Mouse (Mus musculus) embryonic facial prominence, embryonic 13.5 days (tissue): ENCODE results near the gene G6pc3. TPM values are rescaled to one million over a fixed set of nuclear protein-coding genes. Genes with fewer than 3 reads are reported as not detected.

Experiments used
- ATAC-seq: fragments of 200-750 bp; cut with Nextera tagmentation; 2 replicates; pipeline ENCODE4 v1.8.0; 2017; ENCODE audit warnings: low read depth; ENCODE audit not compliant: insufficient number of reproducible peaks, insufficient read depth, low FRiP score, low TSS enrichment
- H3K27ac ChIP-seq: fragments of 300-500 bp; sonication (generic); 2 replicates; pipeline ENCODE4 v1.5.1; 2015; ENCODE audit warnings: moderate library complexity, mild to moderate bottlenecking, inconsistent platforms
- H3K27me3 ChIP-seq: fragments of 300-500 bp; sonication (generic); 2 replicates; pipeline ENCODE4 v1.6.1; 2015; ENCODE audit warnings: mild to moderate bottlenecking, inconsistent platforms
- H3K36me3 ChIP-seq: fragments of 300-500 bp; sonication (generic); 2 replicates; pipeline ENCODE4 v1.6.1; 2015; ENCODE audit warnings: mild to moderate bottlenecking, inconsistent platforms
- H3K4me1 ChIP-seq: fragments of 300-500 bp; sonication (generic); 2 replicates; pipeline ENCODE4 v1.6.1; 2015; ENCODE audit warnings: inconsistent platforms
- H3K4me2 ChIP-seq: fragments of 300-500 bp; sonication (generic); 2 replicates; pipeline ENCODE4 v1.6.1; 2015; ENCODE audit warnings: moderate library complexity, mild to moderate bottlenecking, inconsistent platforms
- H3K4me3 ChIP-seq: fragments of 300-500 bp; sonication (generic); 2 replicates; pipeline ENCODE4 v1.5.1; 2015; ENCODE audit warnings: mild to moderate bottlenecking, inconsistent platforms
- H3K9ac ChIP-seq: fragments of 300-500 bp; sonication (generic); 2 replicates; pipeline ENCODE4 v1.6.1; 2015; ENCODE audit warnings: mild to moderate bottlenecking, inconsistent platforms
- H3K9me3 ChIP-seq: fragments of 300-500 bp; sonication (generic); 2 replicates; pipeline ENCODE4 v1.6.1; 2016; ENCODE audit warnings: inconsistent platforms
- WGBS: fragments of 180-500 bp; shearing (Covaris S2); methylation state at CpG from one replicate; pipeline ENCODE4 v1.1.7; 2015; ENCODE audit warnings: mixed read lengths; 5-methylcytosine and 5-hydroxymethylcytosine counted together
- microRNA-seq: library from miRNA; unstranded; fragments of <30 nt; microRNA quantifications from one replicate; pipeline ENCODE4, GENCODE M21; 2016
- polyA plus RNA-seq: library from polyadenylated mRNA; unstranded; fragments of >200 nt; fragmentation: Nextera tagmentation; extraction: Ambion mirVana; gene quantifications from 2 replicates; pipeline ENCODE4 v1.2.1, GENCODE M21; 2015

Gene G6pc3
- polyA plus RNA-seq, 1 experiment from 2014 or later, result 28.3 TPM

DNA sequence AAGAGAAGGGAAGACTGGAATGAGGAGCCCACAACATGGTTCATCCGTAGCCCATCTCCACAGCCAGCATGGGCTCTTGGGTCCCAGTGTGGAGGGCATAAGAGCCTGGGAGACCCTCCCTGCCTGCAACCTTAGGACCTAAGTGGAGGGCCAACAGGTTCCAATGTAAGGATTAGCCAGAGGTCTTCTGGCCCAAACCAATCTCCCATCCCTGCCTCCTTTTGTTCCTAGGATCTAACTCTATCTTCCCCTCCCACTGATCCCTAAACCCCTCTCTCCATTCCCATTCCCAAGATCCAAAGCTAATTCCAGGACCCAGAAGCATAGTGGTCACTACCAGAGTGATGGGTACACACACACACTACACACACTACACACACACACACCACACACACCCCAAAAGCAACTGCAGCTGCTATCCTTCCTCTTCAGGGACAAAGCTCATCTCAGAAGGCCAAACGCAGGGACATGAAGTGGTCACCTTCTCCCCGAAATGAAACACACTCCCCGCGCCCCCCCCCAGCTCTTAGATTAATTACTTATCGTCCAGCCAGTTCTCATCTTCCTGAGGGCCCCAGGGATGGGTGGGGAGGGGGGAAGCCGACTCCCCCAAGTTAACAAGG is 39.3 kb downstream of the G6pc3 start:
- Histone ChIP-seq H3K9ac (peak overlapping the region; percentile 88), H3K4me3 (peak overlapping the region; percentile 77), H3K27ac (peak overlapping the region; percentile 89; the same call in 1 of the 2 replicates), H3K36me3 (0 out of 2 replicates have a peak, but pooled peaks cover 5% of the 10 kb centered on the region), H3K27me3 (no peaks in the 10 kb centered on the region), H3K9me3 (no peaks in the 10 kb centered on the region), H3K4me2 (peak overlapping the region; percentile 82), H3K4me1 (peaks cover 59% of the 10 kb centered on the region)
- 21% methylated on average over 7 of the region's 7 CpGs for WGBS
- ATAC-seq, result no peak

DNA sequence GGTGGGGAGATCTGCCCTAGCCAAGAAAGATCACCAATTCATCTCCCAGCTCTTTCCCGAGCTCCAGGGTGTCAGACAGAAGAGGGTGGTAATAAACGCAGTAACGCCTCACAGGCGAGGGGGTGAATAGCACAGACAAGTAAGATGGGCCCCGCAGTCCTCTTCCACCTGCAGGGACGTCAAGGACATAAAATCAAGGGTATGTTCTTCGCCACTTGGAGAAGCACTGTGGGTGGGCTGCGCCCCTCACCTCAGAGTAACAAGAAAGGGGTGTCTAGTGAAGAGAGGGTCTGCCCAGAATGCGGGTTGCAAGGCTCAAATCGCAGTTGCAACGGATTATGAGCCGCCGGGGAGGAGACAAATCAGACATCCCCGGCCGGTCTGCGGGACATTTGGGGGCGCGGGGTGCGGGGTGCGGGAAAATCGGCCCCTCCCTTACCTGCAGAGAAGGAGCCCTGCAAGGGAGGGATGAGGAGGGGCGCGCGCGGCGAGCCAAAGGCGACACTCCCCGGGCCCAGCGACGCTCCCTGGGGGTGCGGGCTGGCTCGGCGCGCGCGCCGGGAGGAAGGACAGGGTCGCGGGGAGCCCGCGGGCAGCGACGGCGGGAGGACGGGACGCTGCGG is 40.0 kb downstream of the G6pc3 start:
- H3K4me2 ChIP-seq, result peak overlapping the region; percentile 82
- ATAC-seq, result peak; percentile 13; the same call in 1 of the 2 replicates
- H3K36me3 ChIP-seq, result no peaks in the 10 kb centered on the region
- WGBS, result under 1% methylated on average over 46 of the region's 47 CpGs
- peak overlapping the region; percentile 77 for H3K4me3 ChIP-seq
- peaks cover 53% of the 10 kb centered on the region for H3K4me1 ChIP-seq
- peak overlapping the region; percentile 88 for H3K9ac ChIP-seq
- H3K27me3 ChIP-seq, result no peaks in the 10 kb centered on the region
- H3K27ac ChIP-seq, result peak overlapping the region; percentile 89
- no peaks in the 10 kb centered on the region for H3K9me3 ChIP-seq

DNA sequence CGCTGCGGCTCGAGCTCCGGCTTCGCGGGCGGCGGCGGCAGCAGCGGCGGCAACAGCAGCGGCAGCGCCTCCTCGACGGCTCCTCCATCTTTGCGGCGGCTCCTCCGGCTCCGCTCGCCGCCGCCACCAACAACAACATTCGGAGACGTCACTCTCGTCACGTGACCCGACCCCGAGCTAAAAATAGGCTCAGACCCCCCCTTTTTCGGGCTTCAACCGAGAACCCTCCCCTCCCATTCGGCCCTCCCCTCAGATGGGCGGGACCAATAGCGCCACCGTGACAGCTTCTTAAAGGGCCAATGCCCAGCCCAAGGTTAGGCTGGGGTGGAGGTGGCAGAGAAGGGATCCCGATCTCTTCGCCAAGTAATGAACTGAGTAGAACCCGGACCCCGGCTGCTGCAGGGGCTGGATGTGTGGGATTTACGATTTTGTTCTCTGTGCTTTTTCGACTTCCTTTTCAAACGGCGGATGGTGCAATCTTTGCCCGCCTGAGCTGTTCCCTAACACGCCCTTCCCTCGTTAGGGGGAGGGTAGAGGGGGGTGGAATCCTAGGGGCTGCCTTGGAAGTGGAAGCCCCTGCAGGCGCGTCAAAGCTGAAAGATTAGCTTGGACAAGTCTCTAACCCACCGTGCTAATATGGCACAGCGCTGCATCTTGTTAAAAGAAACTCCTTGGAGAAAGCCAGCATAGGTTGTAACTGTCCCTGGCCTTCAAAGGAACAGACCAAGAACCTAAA is 40.8 kb downstream of the G6pc3 start, which contains the start of gene Hdac5:
Gene Hdac5, minus strand, starts transcription at position 161 of the 736 bp plus-strand sequence.
- H3K9ac ChIP-seq, result peak within 1 kb of the TSS; percentile 88
- no peaks in the 10 kb centered on the region for H3K9me3 ChIP-seq
- peak within 1 kb of the TSS; percentile 77 for H3K4me3 ChIP-seq
- H3K4me2 ChIP-seq, result peak within 1 kb of the TSS; percentile 82
- peak within 1 kb of the TSS; percentile 89 for H3K27ac ChIP-seq
- 0% methylated on average over 38 of the region's 49 CpGs for WGBS
- H3K36me3 ChIP-seq, result no peaks in the 10 kb centered on the region
- peak; percentile 85 for ATAC-seq
- no peaks in the 10 kb centered on the region for H3K27me3 ChIP-seq
- peaks cover 46% of the 10 kb centered on the region for H3K4me1 ChIP-seq

DNA sequence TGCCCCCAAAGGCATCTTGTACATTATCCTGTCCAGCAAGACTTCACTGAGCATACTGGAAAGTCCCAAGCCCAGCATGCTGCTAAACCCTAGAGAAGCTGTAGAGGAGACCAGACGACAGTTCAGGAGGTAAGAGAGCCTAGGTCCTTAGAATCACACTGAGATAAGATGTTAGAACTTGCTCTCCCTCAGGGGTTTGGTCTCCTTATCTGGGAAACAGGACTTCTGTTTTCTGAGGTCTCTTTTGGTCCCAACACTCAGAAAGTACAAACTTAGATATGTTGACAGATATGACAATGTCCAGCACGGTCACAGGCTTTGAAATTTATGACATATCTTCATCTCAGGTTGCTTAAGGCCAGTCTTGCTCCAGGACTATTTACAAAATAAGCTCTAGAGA is 46.6 kb downstream of the G6pc3 start:
- H3K27ac ChIP-seq, result no peak overlapping the region
- no peaks in the 10 kb centered on the region for H3K27me3 ChIP-seq
- WGBS, result 59% methylated on average over 2 of the region's 2 CpGs
- no peak for ATAC-seq
- H3K9me3 ChIP-seq, result no peaks in the 10 kb centered on the region
- no peak overlapping the region for H3K4me2 ChIP-seq
- no peaks in the 10 kb centered on the region for H3K36me3 ChIP-seq
- H3K4me1 ChIP-seq, result no peaks in the 10 kb centered on the region
- no peak overlapping the region for H3K9ac ChIP-seq
- H3K4me3 ChIP-seq, result no peak overlapping the region

DNA sequence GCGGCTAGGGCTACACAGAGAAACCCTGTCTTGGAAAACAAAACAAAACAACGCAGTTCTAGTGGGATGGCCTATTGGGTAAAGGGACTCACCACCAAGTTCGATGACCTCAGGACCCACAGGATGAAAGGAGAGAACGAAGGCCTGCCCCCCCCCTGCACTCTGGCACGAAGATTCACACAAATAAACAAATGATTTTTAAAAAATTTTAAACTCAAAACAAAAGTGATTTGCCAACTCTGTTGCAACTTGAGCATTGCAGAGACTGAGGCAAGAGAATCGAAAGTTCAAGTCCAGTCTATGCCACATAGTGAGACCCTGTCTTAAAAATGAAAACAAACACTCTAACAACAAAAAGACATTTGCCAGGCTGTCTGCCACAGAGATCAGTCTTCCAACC is 51.2 kb downstream of the G6pc3 start:
- no peaks in the 10 kb centered on the region for H3K9me3 ChIP-seq
- no peaks in the 10 kb centered on the region for H3K27me3 ChIP-seq
- H3K27ac ChIP-seq, result no peak overlapping the region
- H3K4me1 ChIP-seq, result peaks cover 13% of the 10 kb centered on the region
- ATAC-seq, result no peak
- no peak overlapping the region for H3K9ac ChIP-seq
- H3K4me2 ChIP-seq, result no peak overlapping the region
- H3K36me3 ChIP-seq, result no peaks in the 10 kb centered on the region
- WGBS, result 84% methylated on average over 6 of the region's 6 CpGs
- no peak overlapping the region for H3K4me3 ChIP-seq

DNA sequence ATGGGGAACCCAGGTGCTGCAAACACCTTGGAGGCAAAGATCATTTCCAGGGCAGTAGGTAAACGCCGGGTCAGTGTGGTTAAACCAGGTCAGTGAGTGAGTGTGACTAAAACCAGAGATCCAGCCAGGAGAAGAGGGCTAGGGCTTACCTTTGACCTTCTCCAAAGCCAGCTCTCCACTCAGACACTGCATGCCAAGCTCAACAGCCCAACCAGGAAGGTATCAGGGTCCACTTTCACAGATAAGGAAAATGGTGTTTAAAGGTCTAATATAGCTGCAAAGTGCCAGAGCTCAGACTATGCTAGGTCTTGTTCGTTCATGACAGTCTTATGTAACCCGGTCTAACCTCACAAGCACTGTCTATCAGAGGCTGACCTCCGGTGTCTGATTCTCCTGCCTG is 51.8 kb downstream of the G6pc3 start:
- 82% methylated on average over 5 of the region's 5 CpGs for WGBS
- Histone ChIP-seq H3K36me3 (no peaks in the 10 kb centered on the region), H3K9ac (no peak overlapping the region), H3K27ac (no peak overlapping the region), H3K4me3 (no peak overlapping the region), H3K4me2 (no peak overlapping the region), H3K4me1 (peaks cover 20% of the 10 kb centered on the region), H3K9me3 (no peaks in the 10 kb centered on the region), H3K27me3 (no peaks in the 10 kb centered on the region)
- ATAC-seq, result no peak

DNA sequence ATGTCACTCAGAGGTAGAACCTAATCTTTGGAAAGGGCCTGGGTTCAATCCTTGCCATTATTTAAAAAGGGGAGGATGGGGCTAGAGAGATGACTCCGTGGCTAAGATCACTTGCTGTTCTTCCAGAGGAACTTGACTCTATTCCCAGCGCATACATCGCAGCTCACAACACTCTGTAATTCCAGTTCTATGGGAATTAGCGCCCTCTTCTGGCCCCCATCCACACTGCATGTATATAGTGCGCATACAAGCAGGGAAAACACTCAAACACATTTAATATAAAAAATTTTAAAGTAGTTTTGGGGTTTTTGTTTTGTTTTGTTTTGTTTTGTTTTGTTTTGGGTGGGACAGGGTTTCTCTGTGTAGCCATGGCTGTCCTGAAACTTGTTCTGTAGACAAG is 52.5 kb downstream of the G6pc3 start:
- no peaks in the 10 kb centered on the region for H3K9me3 ChIP-seq
- peaks cover 23% of the 10 kb centered on the region for H3K4me1 ChIP-seq
- no peak overlapping the region for H3K4me3 ChIP-seq
- H3K36me3 ChIP-seq, result no peaks in the 10 kb centered on the region
- H3K27me3 ChIP-seq, result no peaks in the 10 kb centered on the region
- no peak overlapping the region for H3K9ac ChIP-seq
- ATAC-seq, result no peak
- no peak overlapping the region for H3K4me2 ChIP-seq
- no peak overlapping the region for H3K27ac ChIP-seq
- WGBS, result 52% methylated on average over 5 of the region's 5 CpGs

Small RNA genes within 50 kb of the gene (microRNA-seq; reads per million reads assigned to microRNA genes)
- 0.74 reads per million for gene Mir8101

Other genes starting within 250 kb of the G6pc3 start
- 0.41 and 0.42 TPM in 2 replicates for gene Sost, start 222.6 kb upstream of the G6pc3 start, polyA plus RNA-seq
- not detected in 2 replicates for gene Cfap97d1, start 205.3 kb upstream of the G6pc3 start, polyA plus RNA-seq
- 12.1 and 14.0 TPM in 2 replicates for gene Dusp3, start 202.6 kb upstream of the G6pc3 start, polyA plus RNA-seq
- 4.3 and 4.9 TPM in 2 replicates for gene Mpp3, start 161.2 kb upstream of the G6pc3 start, polyA plus RNA-seq
- 0.45 and 0.66 TPM in 2 replicates for gene Cd300lg, start 148.1 kb upstream of the G6pc3 start, polyA plus RNA-seq
- 9.8 and 10.3 TPM in 2 replicates for gene Mpp2, start 101.1 kb upstream of the G6pc3 start, polyA plus RNA-seq
- gene Ppy, start 88.3 kb upstream of the G6pc3 start, polyA plus RNA-seq, result not detected in 2 replicates
- gene Pyy, start 81.8 kb upstream of the G6pc3 start, polyA plus RNA-seq, result not detected in 2 replicates
- 0.32 TPM in 1 of 2 replicates, not detected in the other for gene Nags, start 44.1 kb upstream of the G6pc3 start, polyA plus RNA-seq
- 45.4 and 45.5 TPM in 2 replicates for gene Tmem101, start 33.2 kb upstream of the G6pc3 start, polyA plus RNA-seq
- gene Lsm12, start 4.3 kb upstream of the G6pc3 start, polyA plus RNA-seq, result 125 and 159 TPM in 2 replicates
- 80.5 and 84.4 TPM in 2 replicates for gene Hdac5, start 40.5 kb downstream of the G6pc3 start, polyA plus RNA-seq
- gene BC030867, start 59.3 kb downstream of the G6pc3 start, polyA plus RNA-seq, result 18.3 and 19.7 TPM in 2 replicates
- 0.11 and 0.18 TPM in 2 replicates for gene Asb16, start 79.1 kb downstream of the G6pc3 start, polyA plus RNA-seq
- 51.8 and 54.8 TPM in 2 replicates for gene Tmub2, start 95.3 kb downstream of the G6pc3 start, polyA plus RNA-seq
- gene Atxn7l3, start 107.0 kb downstream of the G6pc3 start, polyA plus RNA-seq, result 21.6 and 23.8 TPM in 2 replicates
- gene Ubtf, start 130.1 kb downstream of the G6pc3 start, polyA plus RNA-seq, result 88.5 and 93.6 TPM in 2 replicates
- 6.3 and 16.6 TPM in 2 replicates for gene Slc4a1, start 176.6 kb downstream of the G6pc3 start, polyA plus RNA-seq
- 3.6 and 5.2 TPM in 2 replicates for gene Rundc3a, start 203.8 kb downstream of the G6pc3 start, polyA plus RNA-seq
- 191 and 195 TPM in 2 replicates for gene Slc25a39, start 218.3 kb downstream of the G6pc3 start, polyA plus RNA-seq
- gene Grn, start 240.7 kb downstream of the G6pc3 start, polyA plus RNA-seq, result 124 and 126 TPM in 2 replicates